In the genomic region with DNA sequence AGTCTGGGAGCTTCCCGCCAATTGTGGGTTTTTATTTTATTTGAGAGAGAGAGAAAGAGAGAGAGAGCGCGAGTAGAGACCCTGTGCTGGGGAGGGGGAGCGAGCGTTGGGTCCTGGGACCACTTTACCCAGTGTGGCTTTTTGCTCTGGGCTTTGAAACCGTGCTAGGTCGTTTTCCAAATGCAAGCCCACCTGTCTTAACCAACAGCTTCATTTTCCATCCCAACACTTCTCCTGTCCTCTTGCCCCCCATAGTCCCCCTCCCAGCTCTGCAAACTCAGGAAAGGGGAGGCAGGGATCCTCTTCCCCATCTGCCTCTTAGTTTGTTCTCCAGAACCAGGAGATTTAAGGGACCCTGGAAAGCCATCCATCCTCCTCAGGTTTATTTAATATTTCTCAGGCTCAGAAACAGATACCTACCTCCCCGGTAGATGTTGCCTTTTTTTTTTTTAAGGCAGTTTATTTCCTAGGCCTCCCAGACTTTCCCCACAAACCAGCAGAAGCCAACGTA, we compare ENCODE assay signal across 10 mouse cellular contexts. TPM values are rescaled to one million over a fixed set of nuclear protein-coding genes. Genes with fewer than 3 reads are reported as not detected.
DNase-seq lines count a peak whose midpoint lies in the region; ATAC-seq and TF ChIP-seq lines count a peak whose summit lies in the region.
"Had no signal": no experiment of that assay in that cellular context is flagged by ENCODE, and none has a peak within 500 bp of the region (broad histone marks: within the 10 kb centered on the region; RNA-seq: fewer than 3 reads in every experiment).

No protein-coding gene starts in this region.

- peak overlapping the region; percentile 96 for H3K27ac ChIP-seq in kidney, embryonic 15.5 days
- no peak overlapping the region for H3K27ac ChIP-seq in embryonic facial prominence, embryonic 12.5 days
- peak overlapping the region; percentile 96 for H3K27ac ChIP-seq in hindbrain, embryonic 12.5 days
- no peak overlapping the region for H3K27ac ChIP-seq in liver, postnatal 0 days (ENCODE audit: low read depth)

- peak overlapping the region; percentile 94 for H3K9ac ChIP-seq in kidney, embryonic 15.5 days
- peak overlapping the region; percentile 50; the same call in 1 of the 2 replicates for H3K9ac ChIP-seq in embryonic facial prominence, embryonic 12.5 days
- H3K9ac ChIP-seq in hindbrain, embryonic 12.5 days = peak overlapping the region; percentile 92
- no peak overlapping the region for H3K9ac ChIP-seq in liver, postnatal 0 days (replicated peaks)

- H3K4me2 ChIP-seq in kidney, embryonic 15.5 days = peak overlapping the region; percentile 81
- H3K4me2 ChIP-seq in embryonic facial prominence, embryonic 12.5 days (replicated peaks) = peak overlapping the region; percentile 42
- H3K4me2 ChIP-seq in hindbrain, embryonic 12.5 days (replicated peaks) = peak overlapping the region; percentile 64
- peak overlapping the region; percentile 51 for H3K4me2 ChIP-seq in liver, postnatal 0 days (ENCODE audit: low read depth, low read length)

- WGBS in kidney, embryonic 15.5 days = 6% methylated on average over 9 of the region's 9 CpGs
- 6% methylated on average over 9 of the region's 9 CpGs for WGBS in embryonic facial prominence, embryonic 12.5 days
- WGBS in hindbrain, embryonic 12.5 days = 5% methylated on average over 9 of the region's 9 CpGs
- 19% methylated on average over 9 of the region's 9 CpGs for WGBS in liver, postnatal 0 days (ENCODE audit: insufficient replicate concordance)

- no peaks in the 10 kb centered on the region for H3K36me3 ChIP-seq in kidney, embryonic 15.5 days
- H3K36me3 ChIP-seq in embryonic facial prominence, embryonic 12.5 days = no peaks in the 10 kb centered on the region
- H3K36me3 ChIP-seq in hindbrain, embryonic 12.5 days = no peaks in the 10 kb centered on the region
- no peaks in the 10 kb centered on the region for H3K36me3 ChIP-seq in liver, postnatal 0 days (replicated peaks; ENCODE audit: insufficient read depth, low read length)

- no peaks in the 10 kb centered on the region for H3K9me3 ChIP-seq in kidney, embryonic 15.5 days (replicated peaks)
- no peaks in the 10 kb centered on the region for H3K9me3 ChIP-seq in embryonic facial prominence, embryonic 12.5 days
- no peaks in the 10 kb centered on the region for H3K9me3 ChIP-seq in hindbrain, embryonic 12.5 days (replicated peaks)
- no peaks in the 10 kb centered on the region for H3K9me3 ChIP-seq in liver, postnatal 0 days (ENCODE audit: low read length)

- peak overlapping the region; percentile 68 for H3K4me3 ChIP-seq in kidney, embryonic 15.5 days (replicated peaks)
- H3K4me3 ChIP-seq in embryonic facial prominence, embryonic 12.5 days = peak overlapping the region; percentile 23
- H3K4me3 ChIP-seq in hindbrain, embryonic 12.5 days = peak overlapping the region; percentile 54
- H3K4me3 ChIP-seq in liver, postnatal 0 days (ENCODE audit: low read depth, low read length) = 0 out of 2 replicates have a peak overlapping the region, but pooled peaks have one; percentile 12
- H3K4me3 ChIP-seq: myocyte had no signal

- no peak for TF ChIP-seq CTCF in liver, postnatal 0 days (IDR thresholded peaks at IDR 0.05; ENCODE audit: low read depth)

- TF ChIP-seq EP300 in liver, postnatal 0 days (IDR thresholded peaks at IDR 0.05; ENCODE audit: low read depth) = no peak

- peaks cover 36% of the 10 kb centered on the region for H3K4me1 ChIP-seq in kidney, embryonic 15.5 days
- no peaks in the 10 kb centered on the region for H3K4me1 ChIP-seq in embryonic facial prominence, embryonic 12.5 days
- H3K4me1 ChIP-seq in hindbrain, embryonic 12.5 days = peaks cover 11% of the 10 kb centered on the region; the same call in 1 of the 2 replicates
- H3K4me1 ChIP-seq in liver, postnatal 0 days (ENCODE audit: insufficient read depth) = no peaks in the 10 kb centered on the region

- no peak for ATAC-seq in kidney, embryonic 15.5 days (replicated peaks; ENCODE audit: low FRiP score)
- no peak for ATAC-seq in embryonic facial prominence, embryonic 12.5 days (ENCODE audit: insufficient number of reproducible peaks, insufficient read depth, low FRiP score, low TSS enrichment)
- no peak for ATAC-seq in hindbrain, embryonic 12.5 days (ENCODE audit: low FRiP score)
- ATAC-seq in liver, postnatal 0 days = no peak

- no peak for DNase-seq in kidney, adult 18-20 months
- DNase-seq in liver, postnatal 0 days = no peak
- no peak for DNase-seq in frontal cortex, adult 2 months (ENCODE audit: extremely low spot score in 1 of 2, low spot score in 1 of 2)
- DNase-seq in adrenal gland, postnatal 36 days = no peak
- no peak for DNase-seq in layer of hippocampus, postnatal 25 days (ENCODE audit: extremely low spot score in 1 of 2, low spot score in 1 of 2)
- DNase-seq: layer of hippocampus, adult 9-11 months had no signal

- H3K27me3 ChIP-seq in kidney, embryonic 15.5 days = no peaks in the 10 kb centered on the region
- peaks cover 83% of the 10 kb centered on the region for H3K27me3 ChIP-seq in embryonic facial prominence, embryonic 12.5 days
- peaks cover 75% of the 10 kb centered on the region for H3K27me3 ChIP-seq in hindbrain, embryonic 12.5 days
- peaks cover 72% of the 10 kb centered on the region for H3K27me3 ChIP-seq in liver, postnatal 0 days (ENCODE audit: insufficient read depth, low read length)

RNA-seq across cellular contexts. Expression of a gene that starts 4.5 kb away (rescaled TPM):
- 45.7 and 45.9 TPM in 2 replicates for polyA plus RNA-seq in kidney, embryonic 15.5 days (2015; fragmentation: Nextera tagmentation; extraction: Ambion mirVana)
- 3.9 and 6.5 TPM in 2 replicates for polyA plus RNA-seq in embryonic facial prominence, embryonic 12.5 days (2016; fragmentation: Nextera tagmentation; extraction: Ambion mirVana)
- polyA plus RNA-seq in hindbrain, embryonic 12.5 days (2016; fragmentation: Nextera tagmentation; extraction: Ambion mirVana) = 58.2 and 73.9 TPM in 2 replicates
- 0.67 and 1.1 TPM in 2 replicates for polyA plus RNA-seq in liver, postnatal 0 days (2015; fragmentation: Nextera tagmentation; extraction: Ambion mirVana)
- polyA plus RNA-seq in frontal cortex, adult 2 months (2012; rRNA removed) = 0.06 TPM in 1 of 2 replicates, not detected in the other
- 10 to 100 TPM; 20.0 to 21.8 TPM for total RNA-seq in adrenal gland, postnatal 36 days (2021)
- total RNA-seq in layer of hippocampus, postnatal 25 days (2021) = not detected
- polyA plus RNA-seq: myocyte had no signal

RNA-seq across cellular contexts. Expression of a gene that starts 10.7 kb away (rescaled TPM):
- 0.27 and 0.35 TPM in 2 replicates for polyA plus RNA-seq in kidney, embryonic 15.5 days (2015; fragmentation: Nextera tagmentation; extraction: Ambion mirVana)
- polyA plus RNA-seq in embryonic facial prominence, embryonic 12.5 days (2016; fragmentation: Nextera tagmentation; extraction: Ambion mirVana) = 0.08 and 0.18 TPM in 2 replicates
- polyA plus RNA-seq in hindbrain, embryonic 12.5 days (2016; fragmentation: Nextera tagmentation; extraction: Ambion mirVana) = 0.82 and 2.2 TPM in 2 replicates
- not detected in 2 replicates for polyA plus RNA-seq in liver, postnatal 0 days (2015; fragmentation: Nextera tagmentation; extraction: Ambion mirVana)
- polyA plus RNA-seq in frontal cortex, adult 2 months (2012; rRNA removed) = not detected in 2 replicates
- not detected for total RNA-seq in adrenal gland, postnatal 36 days (2021)
- total RNA-seq in layer of hippocampus, postnatal 25 days (2021) = not detected
- polyA plus RNA-seq: myocyte had no signal

RNA-seq across cellular contexts. Expression of a gene that starts 31.7 kb away (rescaled TPM):
- 4.4 and 4.5 TPM in 2 replicates for polyA plus RNA-seq in kidney, embryonic 15.5 days (2015; fragmentation: Nextera tagmentation; extraction: Ambion mirVana)
- 0.53 and 0.87 TPM in 2 replicates for polyA plus RNA-seq in embryonic facial prominence, embryonic 12.5 days (2016; fragmentation: Nextera tagmentation; extraction: Ambion mirVana)
- polyA plus RNA-seq in hindbrain, embryonic 12.5 days (2016; fragmentation: Nextera tagmentation; extraction: Ambion mirVana) = 15.3 and 19.3 TPM in 2 replicates
- 0.19 and 0.26 TPM in 2 replicates for polyA plus RNA-seq in liver, postnatal 0 days (2015; fragmentation: Nextera tagmentation; extraction: Ambion mirVana)
- polyA plus RNA-seq in frontal cortex, adult 2 months (2012; rRNA removed) = not detected in 2 replicates
- total RNA-seq in adrenal gland, postnatal 36 days (2021) = 10 to 100 TPM; 15.7 to 20.2 TPM
- not detected for total RNA-seq in layer of hippocampus, postnatal 25 days (2021)
- polyA plus RNA-seq: myocyte had no signal

RNA-seq across cellular contexts. Expression of a gene that starts 36.8 kb away (rescaled TPM):
- polyA plus RNA-seq in kidney, embryonic 15.5 days (2015; fragmentation: Nextera tagmentation; extraction: Ambion mirVana) = 6.4 and 7.1 TPM in 2 replicates
- polyA plus RNA-seq in embryonic facial prominence, embryonic 12.5 days (2016; fragmentation: Nextera tagmentation; extraction: Ambion mirVana) = 0.22 TPM in 1 of 2 replicates, not detected in the other
- 7.7 and 8.1 TPM in 2 replicates for polyA plus RNA-seq in hindbrain, embryonic 12.5 days (2016; fragmentation: Nextera tagmentation; extraction: Ambion mirVana)
- polyA plus RNA-seq in liver, postnatal 0 days (2015; fragmentation: Nextera tagmentation; extraction: Ambion mirVana) = 0.22 and 0.27 TPM in 2 replicates
- 0.04 TPM in 1 of 2 replicates, not detected in the other for polyA plus RNA-seq in frontal cortex, adult 2 months (2012; rRNA removed)
- 10 to 100 TPM; 15.6 to 20.9 TPM for total RNA-seq in adrenal gland, postnatal 36 days (2021)
- not detected for total RNA-seq in layer of hippocampus, postnatal 25 days (2021)
- polyA plus RNA-seq: myocyte had no signal

RNA-seq across cellular contexts. Expression of a gene that starts 51.7 kb away (rescaled TPM):
- polyA plus RNA-seq in kidney, embryonic 15.5 days (2015; fragmentation: Nextera tagmentation; extraction: Ambion mirVana) = 18.8 and 20.2 TPM in 2 replicates
- 0.38 TPM in 1 of 2 replicates, not detected in the other for polyA plus RNA-seq in embryonic facial prominence, embryonic 12.5 days (2016; fragmentation: Nextera tagmentation; extraction: Ambion mirVana)
- 74.3 and 126 TPM in 2 replicates for polyA plus RNA-seq in hindbrain, embryonic 12.5 days (2016; fragmentation: Nextera tagmentation; extraction: Ambion mirVana)
- polyA plus RNA-seq in liver, postnatal 0 days (2015; fragmentation: Nextera tagmentation; extraction: Ambion mirVana) = 0.75 and 0.91 TPM in 2 replicates
- 0.11 TPM in 1 of 2 replicates, not detected in the other for polyA plus RNA-seq in frontal cortex, adult 2 months (2012; rRNA removed)
- total RNA-seq in adrenal gland, postnatal 36 days (2021) = 10 to 100 TPM; 16.1 to 27.0 TPM
- total RNA-seq in layer of hippocampus, postnatal 25 days (2021) = not detected
- polyA plus RNA-seq: myocyte had no signal

Comparison
In these comparisons a context has a peak if more than half of its experiments do, and no peak if none do; other contexts are left out.
1. H3K27ac ChIP-seq: peak in kidney, embryonic 15.5 days (single experiment) and hindbrain, embryonic 12.5 days (single experiment); none in embryonic facial prominence, embryonic 12.5 days (single experiment) and liver, postnatal 0 days (single experiment).
2. H3K4me3 ChIP-seq: peak in every context shown above with its lines; median percentile 68 in kidney, embryonic 15.5 days; 54 in hindbrain, embryonic 12.5 days; 23 in embryonic facial prominence, embryonic 12.5 days; 12 in liver, postnatal 0 days.
3. Peak in every context shown above with its lines, with median percentiles within 50 percentile points of each other: H3K4me2 ChIP-seq.